Comparison of ENCODE assay signal across 8 mouse cellular contexts in genomic region chr2:120850424-120851082, GRCm38 (mm10). TPM values are rescaled to one million over a fixed set of nuclear protein-coding genes. Genes with fewer than 3 reads are reported as not detected.
DNase-seq lines count a peak whose midpoint lies in the region; ATAC-seq lines count a peak whose summit lies in the region.

TSS of gene Ttbk2 (minus strand) at chr2:120850604.

- no peaks in the 10 kb centered on the region for H3K36me3 ChIP-seq in lung, embryonic 16.5 days (ENCODE audit: control insufficient read depth, insufficient read depth, low read length)

- peak; percentile 99 to 100 for ATAC-seq in hematopoietic stem cell, adult 5-6 weeks (replicated peaks in 1 of 2; ENCODE audit: insufficient read depth in 1 of 2, low FRiP score in 2 of 2, low TSS enrichment in 1 of 2, low read depth in 1 of 2, poor library complexity in 2 of 2, severe bottlenecking in 2 of 2)
- peak; percentile 100 for ATAC-seq in lung, embryonic 16.5 days (ENCODE audit: low read depth)

- H3K4me2 ChIP-seq in lung, embryonic 16.5 days (ENCODE audit: low read depth, low read length) = peak within 1 kb of the TSS; percentile 66

- H3K27me3 ChIP-seq in lung, embryonic 16.5 days (ENCODE audit: control insufficient read depth, insufficient read depth, low read depth, low read length) = no peaks in the 10 kb centered on the region

- under 1% methylated on average over 38 of the region's 39 CpGs for WGBS in lung, embryonic 16.5 days

- peak; percentile 94 for DNase-seq in MEL-GATA-1-ER (ENCODE audit: extremely low read depth, low read depth)
- peak; percentile 99 for DNase-seq in cerebellum, adult 8-10 months
- DNase-seq in forelimb bud, embryonic 11.5 days (ENCODE audit: low read depth, low spot score) = peak; percentile 96
- DNase-seq in layer of hippocampus, adult 9-10 months (ENCODE audit: low spot score) = peak; percentile 98
- peak; percentile 99 for DNase-seq in ovary, postnatal 10 days (ENCODE audit: low spot score)
- DNase-seq in thymus, postnatal 10 days (ENCODE audit: low spot score in 2 of 2) = peak; percentile 95 to 98

- no peak within 1 kb of the TSS for H3K27ac ChIP-seq in lung, embryonic 16.5 days (ENCODE audit: low read length)

- H3K9me3 ChIP-seq in lung, embryonic 16.5 days (ENCODE audit: control insufficient read depth, low read length) = no peaks in the 10 kb centered on the region

- peaks cover 4% of the 10 kb centered on the region for H3K4me1 ChIP-seq in lung, embryonic 16.5 days (replicated peaks; ENCODE audit: control insufficient read depth, insufficient read depth, low read length)

- peak within 1 kb of the TSS; percentile 79 for H3K9ac ChIP-seq in lung, embryonic 16.5 days (ENCODE audit: low read length)

- H3K4me3 ChIP-seq in lung, embryonic 16.5 days (ENCODE audit: low read length) = peak within 1 kb of the TSS; percentile 92

RNA-seq across cellular contexts. Expression of gene Ttbk2, which starts in this region (rescaled TPM):
- total RNA-seq in hematopoietic stem cell, adult 5-6 weeks (2017) = 9.4 and 10.1 TPM in 2 replicates
- polyA plus RNA-seq in lung, embryonic 16.5 days (2015; fragmentation: Nextera tagmentation; extraction: Ambion mirVana) = 2.2 and 2.4 TPM in 2 replicates
